Mouse (Mus musculus): ENCODE measurements around the gene Dnah2. TPM values are rescaled to one million over a fixed set of nuclear protein-coding genes. Genes with fewer than 3 reads are reported as not detected.
"Not testable (repeated sequence)": the region's sequence is repeated elsewhere in the genome, so short reads cannot be mapped to it uniquely, and the experiment has no call there.

Dnah2 gene
- polyA plus RNA-seq, 1 experiment from 2014 or later = 0.95 TPM

GRCm38 (mm10) chr11:69541741-69542140, 7.2 kb downstream of the Dnah2 start:
- not testable (repeated sequence) for DNase-seq (ENCODE audit: low spot score); H3K4me3 ChIP-seq; H3K27me3 ChIP-seq (ENCODE audit: insufficient read depth, poor library complexity, severe bottlenecking); H3K9me3 ChIP-seq; H3K36me3 ChIP-seq; H3K27ac ChIP-seq
- WGBS = 43% methylated on average over 1 of the region's 3 CpGs
- H3K4me1 ChIP-seq = peaks cover 15% of the 10 kb centered on the region

- H3K36me3 ChIP-seq = no peaks in the 10 kb centered on the region
- WGBS = 96% methylated on average over 2 of the region's 2 CpGs
- H3K9me3 ChIP-seq = no peaks in the 10 kb centered on the region
- no peak for DNase-seq (ENCODE audit: low spot score)
- H3K27me3 ChIP-seq (ENCODE audit: insufficient read depth, poor library complexity, severe bottlenecking) = 0 out of 2 replicates have a peak, but pooled peaks cover 5% of the 10 kb centered on the region
- H3K27ac ChIP-seq = no peak overlapping the region
- H3K4me3 ChIP-seq = no peak overlapping the region
- peaks cover 5% of the 10 kb centered on the region; the same call in 1 of the 2 replicates for H3K4me1 ChIP-seq
These were observed 8.2 kb downstream of the Dnah2 start for GRCm38 (mm10) chr11:69540700-69541099.

GRCm38 (mm10) chr11:69534990-69535389, 13.9 kb downstream of the Dnah2 start:
- 62% methylated on average over 1 of the region's 1 CpGs for WGBS
- H3K4me1 ChIP-seq = no peaks in the 10 kb centered on the region
- no peak overlapping the region for H3K4me3 ChIP-seq
- no peaks in the 10 kb centered on the region for H3K27me3 ChIP-seq (ENCODE audit: insufficient read depth, poor library complexity, severe bottlenecking)
- no peaks in the 10 kb centered on the region for H3K36me3 ChIP-seq
- no peak for DNase-seq (ENCODE audit: low spot score)
- no peaks in the 10 kb centered on the region for H3K9me3 ChIP-seq
- no peak overlapping the region for H3K27ac ChIP-seq

- no peak overlapping the region for H3K4me3 ChIP-seq
- 77% methylated on average over 7 of the region's 7 CpGs for WGBS
- DNase-seq (ENCODE audit: low spot score) = no peak
These were observed 16.3 kb downstream of the Dnah2 start for GRCm38 (mm10) chr11:69532480-69533150.

GRCm38 (mm10) chr11:69530755-69531154, 18.2 kb downstream of the Dnah2 start:
- H3K4me3 ChIP-seq; H3K27ac ChIP-seq; DNase-seq (ENCODE audit: low spot score); H3K36me3 ChIP-seq; H3K27me3 ChIP-seq (ENCODE audit: insufficient read depth, poor library complexity, severe bottlenecking); H3K4me1 ChIP-seq; H3K9me3 ChIP-seq: not testable (repeated sequence)
- 85% methylated on average over 6 of the region's 6 CpGs for WGBS

More at GRCm38 (mm10) chr11:69532480-69533150, 16.3 kb downstream of the Dnah2 start:
- Histone ChIP-seq H3K36me3 (no peaks in the 10 kb centered on the region), H3K9me3 (no peaks in the 10 kb centered on the region), H3K27me3 (ENCODE audit: insufficient read depth, poor library complexity, severe bottlenecking) (no peaks in the 10 kb centered on the region), H3K27ac (no peak overlapping the region), H3K4me1 (no peaks in the 10 kb centered on the region)

- not testable (repeated sequence) for H3K4me1 ChIP-seq; H3K27me3 ChIP-seq (ENCODE audit: insufficient read depth, poor library complexity, severe bottlenecking); H3K4me3 ChIP-seq; DNase-seq (ENCODE audit: low spot score); H3K36me3 ChIP-seq; H3K27ac ChIP-seq; H3K9me3 ChIP-seq
- WGBS = 93% methylated on average over 3 of the region's 3 CpGs
These were observed 18.6 kb downstream of the Dnah2 start for GRCm38 (mm10) chr11:69530281-69530680.

- H3K36me3 ChIP-seq = no peaks in the 10 kb centered on the region
- no peaks in the 10 kb centered on the region for H3K9me3 ChIP-seq
- no peaks in the 10 kb centered on the region for H3K27me3 ChIP-seq (ENCODE audit: insufficient read depth, poor library complexity, severe bottlenecking)
- H3K4me3 ChIP-seq = no peak overlapping the region
- no peak for DNase-seq (ENCODE audit: low spot score)
- WGBS = 76% methylated on average over 4 of the region's 4 CpGs
- H3K4me1 ChIP-seq = peaks cover 9% of the 10 kb centered on the region
- no peak overlapping the region for H3K27ac ChIP-seq
These were observed 20.9 kb downstream of the Dnah2 start for GRCm38 (mm10) chr11:69528031-69528390.

GRCm38 (mm10) chr11:69527098-69528030, 21.5 kb downstream of the Dnah2 start:
- Histone ChIP-seq H3K9me3 (no peaks in the 10 kb centered on the region), H3K36me3 (no peaks in the 10 kb centered on the region), H3K27ac (peak overlapping the region; percentile 83), H3K4me3 (peak overlapping the region; percentile 54), H3K4me1 (peaks cover 9% of the 10 kb centered on the region), H3K27me3 (ENCODE audit: insufficient read depth, poor library complexity, severe bottlenecking) (no peaks in the 10 kb centered on the region)
- DNase-seq (ENCODE audit: low spot score) = no peak
- WGBS = 16% methylated on average over 30 of the region's 30 CpGs

- WGBS = 64% methylated on average over 4 of the region's 4 CpGs
- no peak for DNase-seq (ENCODE audit: low spot score)
- Histone ChIP-seq H3K4me1 (peaks cover 10% of the 10 kb centered on the region), H3K27me3 (ENCODE audit: insufficient read depth, poor library complexity, severe bottlenecking) (no peaks in the 10 kb centered on the region), H3K9me3 (no peaks in the 10 kb centered on the region), H3K4me3 (peak overlapping the region; percentile 54), H3K36me3 (no peaks in the 10 kb centered on the region), H3K27ac (peak overlapping the region; percentile 83; the same call in 1 of the 2 replicates)
These were observed 22.3 kb downstream of the Dnah2 start for GRCm38 (mm10) chr11:69526631-69527030.

GRCm38 (mm10) chr11:69525661-69526060, 23.2 kb downstream of the Dnah2 start:
- Histone ChIP-seq H3K4me1 (peaks cover 20% of the 10 kb centered on the region), H3K4me3 (no peak overlapping the region), H3K36me3 (no peaks in the 10 kb centered on the region), H3K27me3 (ENCODE audit: insufficient read depth, poor library complexity, severe bottlenecking) (no peaks in the 10 kb centered on the region), H3K27ac (no peak overlapping the region), H3K9me3 (no peaks in the 10 kb centered on the region)
- 82% methylated on average over 9 of the region's 9 CpGs for WGBS
- no peak for DNase-seq (ENCODE audit: low spot score)

- no peak overlapping the region for H3K4me3 ChIP-seq
- 87% methylated on average over 4 of the region's 4 CpGs for WGBS
- no peak for DNase-seq (ENCODE audit: low spot score)
- H3K27ac ChIP-seq = no peak overlapping the region
- H3K9me3 ChIP-seq = no peaks in the 10 kb centered on the region
- H3K36me3 ChIP-seq = no peaks in the 10 kb centered on the region
- peaks cover 28% of the 10 kb centered on the region for H3K4me1 ChIP-seq
- H3K27me3 ChIP-seq (ENCODE audit: insufficient read depth, poor library complexity, severe bottlenecking) = 0 out of 2 replicates have a peak, but pooled peaks cover under 1% of the 10 kb centered on the region
These were observed 25.3 kb downstream of the Dnah2 start for GRCm38 (mm10) chr11:69523651-69524050.

GRCm38 (mm10) chr11:69521526-69522149, 27.3 kb downstream of the Dnah2 start:
- Histone ChIP-seq H3K4me3 (no peak overlapping the region), H3K27ac (no peak overlapping the region)
- 61% methylated on average over 9 of the region's 9 CpGs for WGBS

GRCm38 (mm10) chr11:69519976-69520375, 28.9 kb downstream of the Dnah2 start:
- Histone ChIP-seq H3K4me3 (no peak overlapping the region), H3K4me1 (peaks cover 19% of the 10 kb centered on the region), H3K36me3 (no peaks in the 10 kb centered on the region), H3K27me3 (ENCODE audit: insufficient read depth, poor library complexity, severe bottlenecking) (peaks cover 37% of the 10 kb centered on the region), H3K27ac (no peak overlapping the region), H3K9me3 (no peaks in the 10 kb centered on the region)
- 73% methylated on average over 4 of the region's 4 CpGs for WGBS
- DNase-seq (ENCODE audit: low spot score) = no peak

More at GRCm38 (mm10) chr11:69521526-69522149, 27.3 kb downstream of the Dnah2 start:
- H3K4me1 ChIP-seq = peaks cover 19% of the 10 kb centered on the region
- H3K36me3 ChIP-seq = no peaks in the 10 kb centered on the region
- DNase-seq (ENCODE audit: low spot score) = no peak
- no peaks in the 10 kb centered on the region for H3K9me3 ChIP-seq
- peaks cover 20% of the 10 kb centered on the region; the same call in 1 of the 2 replicates for H3K27me3 ChIP-seq (ENCODE audit: insufficient read depth, poor library complexity, severe bottlenecking)
